Mouse (Mus musculus) brain, embryonic 18.5 days (tissue): ENCODE measurements at regions not wholly inside any gene's neighbourhood (a gene's known extent, or its start where the extent isn't known, plus 50 kb on each side); places are given as distances from the start of the nearest gene placed in this dataset.
A peak's percentile ranks its signal among the peaks of the same experiment; 100 is the strongest.

Source experiments
- DNase-seq: peaks from one replicate; pipeline ENCODE4 v3.0.0-alpha.2; 2012; ENCODE audit warnings: low read depth, low spot score

DNA sequence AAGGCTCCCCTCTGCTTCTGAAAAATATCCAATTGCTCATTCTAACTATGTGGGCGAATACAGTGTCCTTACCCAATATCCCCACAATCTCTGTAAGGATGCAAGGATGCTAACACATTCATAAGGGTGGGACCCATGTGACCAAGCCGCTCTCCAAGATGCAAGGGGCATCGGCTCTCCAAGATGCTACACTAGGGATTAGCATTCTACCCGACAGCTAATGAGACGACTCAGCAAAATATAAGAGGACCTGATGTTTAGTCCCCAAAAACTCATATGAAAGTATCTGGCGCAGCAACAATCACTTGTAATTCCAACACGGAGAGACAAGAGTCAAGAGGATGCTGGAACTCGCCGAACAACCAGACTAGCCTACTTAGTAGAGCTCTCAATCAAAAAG, 299.6 kb upstream of the Jmjd1c start:
- no peak for DNase-seq

- no peak for DNase-seq
These were observed 293.2 kb upstream of the Jmjd1c start for GRCm38 (mm10) chr10:66802691-66803090.

GRCm38 (mm10) chr10:66807261-66807968, 288.5 kb upstream of the Jmjd1c start:
- peak; percentile 40 for DNase-seq

GRCm38 (mm10) chr10:66812515-66813260, 283.2 kb upstream of the Jmjd1c start:
- no peak for DNase-seq

DNA sequence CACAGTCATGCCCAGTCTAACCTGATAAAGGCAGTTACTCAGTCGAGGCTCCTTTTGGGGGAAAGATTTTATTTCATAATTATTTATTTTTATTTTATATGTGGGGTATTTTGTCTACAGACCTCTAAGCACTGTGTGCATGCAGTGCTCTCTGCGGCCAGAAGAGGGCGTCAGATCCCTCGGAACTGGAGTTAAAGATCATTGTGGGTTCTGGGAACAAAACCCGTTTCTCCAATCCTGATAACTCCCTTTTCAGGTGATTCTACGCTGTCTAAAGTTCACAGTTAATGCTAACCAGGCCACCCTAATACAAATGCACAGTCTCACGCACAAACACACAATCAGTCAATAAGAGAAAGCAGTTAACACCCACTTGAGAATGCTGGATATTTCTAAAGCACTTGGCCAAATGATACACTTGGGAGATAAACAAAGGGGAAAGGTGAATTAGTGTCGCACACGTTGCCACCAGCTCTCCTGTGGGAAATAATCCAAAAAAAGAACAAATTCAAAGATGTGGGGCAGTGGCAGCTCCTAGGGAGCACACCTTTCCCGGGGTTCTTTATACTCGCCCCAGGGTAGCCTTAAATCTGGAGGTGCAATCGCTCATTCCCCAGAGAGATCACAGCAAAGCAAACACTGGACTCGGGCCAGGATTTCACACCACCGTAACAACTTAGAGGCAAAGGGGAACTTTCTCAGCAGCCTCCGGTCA, 281.9 kb upstream of the Jmjd1c start:
- no peak for DNase-seq

DNA sequence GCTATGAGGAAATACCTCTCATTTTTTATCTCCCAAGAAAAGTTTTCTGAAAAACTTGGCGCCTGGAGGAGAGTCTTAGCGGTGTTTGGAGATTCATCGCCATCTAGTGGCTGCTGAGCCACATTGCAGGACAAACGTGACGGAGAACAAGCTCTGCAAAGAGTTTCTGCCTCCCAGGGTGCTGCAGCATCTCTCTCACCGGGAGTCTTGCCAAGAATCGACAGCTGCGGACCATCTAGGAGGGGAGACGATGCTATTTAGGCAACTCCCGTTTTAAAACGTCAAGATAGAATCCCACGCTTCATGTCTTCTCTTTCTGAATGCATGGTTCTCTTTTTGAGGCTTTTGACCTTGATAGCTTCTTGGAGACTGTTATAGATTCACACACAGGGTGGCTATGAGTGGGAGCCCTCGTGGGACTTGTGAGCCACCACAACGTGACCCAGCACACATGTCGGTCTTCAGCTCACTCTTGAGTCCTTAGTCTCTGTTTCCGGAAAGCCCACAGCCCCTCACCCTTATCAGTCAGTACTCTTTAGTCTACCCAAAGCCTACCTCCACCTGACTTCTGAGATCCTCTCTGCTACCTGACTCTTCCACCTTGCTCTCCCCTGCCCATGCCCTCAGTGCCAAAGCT, 281.2 kb upstream of the Jmjd1c start:
- DNase-seq: peak; percentile 76

- no peak for DNase-seq
These were observed 280.0 kb upstream of the Jmjd1c start for GRCm38 (mm10) chr10:66815951-66816350.

GRCm38 (mm10) chr10:66816776-66817175, 279.1 kb upstream of the Jmjd1c start:
- no peak for DNase-seq

DNA sequence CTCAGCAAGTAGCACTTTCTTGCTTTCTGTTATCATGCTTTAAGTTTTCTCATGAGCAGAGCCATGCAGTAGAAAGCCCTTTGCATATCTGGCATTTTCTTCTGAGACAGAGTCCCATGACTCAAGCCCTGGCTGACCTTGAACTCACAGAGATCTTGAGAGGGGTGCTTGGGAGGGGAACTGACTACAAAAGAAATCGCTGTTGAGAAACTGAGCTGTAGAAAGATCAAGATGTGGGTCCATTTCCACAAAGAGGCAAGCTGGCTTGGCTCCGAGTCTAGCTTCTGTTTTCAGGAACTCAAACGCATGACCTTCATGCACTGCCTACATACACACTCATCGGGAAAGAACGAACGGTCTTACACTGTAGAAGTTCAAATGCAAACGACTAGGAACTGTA, 278.0 kb upstream of the Jmjd1c start:
- no peak for DNase-seq

DNA sequence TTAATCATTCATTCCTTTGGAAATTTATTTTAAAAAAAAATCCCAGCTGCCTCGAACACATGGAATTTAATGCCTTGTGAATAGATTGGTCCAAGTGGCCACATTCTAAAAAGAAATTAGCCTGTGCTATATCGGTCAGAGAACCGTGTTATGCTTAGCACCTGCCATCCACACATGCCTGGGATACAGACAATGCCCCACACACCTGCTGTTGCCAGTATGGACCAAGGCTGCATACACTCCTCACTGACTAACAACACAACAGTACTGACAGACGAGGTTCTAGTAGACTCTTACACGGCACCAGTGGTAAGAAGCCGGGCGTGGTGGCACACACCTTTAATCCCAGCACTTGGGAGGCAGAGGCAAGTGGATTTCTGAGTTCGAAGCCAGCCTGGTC, 276.4 kb upstream of the Jmjd1c start:
- no peak for DNase-seq

GRCm38 (mm10) chr10:66825737-66826136, 270.2 kb upstream of the Jmjd1c start:
- DNase-seq: no peak

DNA sequence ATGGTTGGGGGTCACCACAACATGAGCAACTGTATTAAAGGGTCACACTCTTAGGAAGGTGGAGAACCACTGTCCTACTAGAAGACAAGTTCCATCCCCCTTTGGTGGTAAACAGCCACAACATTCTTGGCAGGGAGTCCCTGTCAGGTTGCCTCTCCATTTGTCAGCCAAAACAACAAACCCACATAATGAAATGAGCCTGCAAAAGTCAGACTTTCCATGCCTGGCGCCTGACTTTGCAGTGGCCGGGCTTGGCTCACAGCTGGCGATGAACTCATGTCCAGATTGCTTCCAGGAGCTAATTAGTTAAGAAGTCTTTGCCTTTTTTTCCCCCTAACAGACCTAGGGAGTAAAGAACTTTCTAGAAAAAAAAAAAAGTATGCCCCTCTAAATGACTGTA, 269.6 kb upstream of the Jmjd1c start:
- no peak for DNase-seq

- no peak for DNase-seq
These were observed 261.0 kb upstream of the Jmjd1c start for GRCm38 (mm10) chr10:66834974-66835373.

DNA sequence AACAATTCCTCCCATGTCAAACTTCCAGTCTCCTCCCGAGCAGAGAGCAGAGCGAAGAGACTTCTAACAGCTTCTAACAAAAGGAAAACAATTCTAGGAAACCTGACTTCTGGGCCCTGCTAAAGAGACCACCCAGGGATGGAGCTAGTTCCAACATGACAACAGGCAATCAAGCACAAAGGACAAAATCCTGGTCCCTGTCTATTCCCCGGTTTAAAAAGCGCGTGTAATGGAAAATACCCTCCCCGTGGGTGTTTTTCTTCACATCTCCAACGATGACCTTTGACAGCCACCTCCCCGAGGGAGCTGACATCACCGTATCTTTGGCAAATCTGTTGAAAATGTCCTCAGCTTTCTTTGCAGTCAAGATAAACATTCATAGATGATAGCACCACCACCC, 256.9 kb upstream of the Jmjd1c start:
- no peak for DNase-seq

- no peak for DNase-seq
These were observed 252.7 kb upstream of the Jmjd1c start for GRCm38 (mm10) chr10:66843258-66843657.

GRCm38 (mm10) chr10:66848778-66849177, 247.1 kb upstream of the Jmjd1c start:
- DNase-seq: no peak

- no peak for DNase-seq
These were observed 246.2 kb upstream of the Jmjd1c start for GRCm38 (mm10) chr10:66849681-66850080.

- no peak for DNase-seq
These were observed 244.9 kb upstream of the Jmjd1c start for GRCm38 (mm10) chr10:66850972-66851478.

- no peak for DNase-seq
These were observed 244.1 kb upstream of the Jmjd1c start for GRCm38 (mm10) chr10:66851841-66852240.

DNA sequence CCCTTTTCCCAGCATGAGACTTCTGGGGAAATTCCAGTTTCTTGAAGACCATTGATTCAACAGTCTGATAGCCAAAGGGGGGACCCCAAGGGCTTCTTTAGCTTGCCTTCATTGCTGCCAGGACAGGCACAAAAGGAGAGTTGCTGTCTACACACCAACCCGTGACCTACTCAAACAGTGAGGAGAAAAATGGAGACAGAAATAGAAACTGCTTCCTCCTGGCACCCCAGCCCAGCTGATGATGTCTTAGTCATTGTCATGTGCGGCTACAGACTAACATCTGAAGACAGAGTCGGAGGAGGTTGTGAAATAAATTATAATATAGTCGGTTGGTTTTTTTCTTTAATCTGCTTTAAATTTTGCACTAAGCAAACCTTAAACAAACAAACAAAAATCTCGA, 243.2 kb upstream of the Jmjd1c start:
- no peak for DNase-seq

GRCm38 (mm10) chr10:66853258-66853657, 242.7 kb upstream of the Jmjd1c start:
- DNase-seq: peak; percentile 60

GRCm38 (mm10) chr10:66854895-66855294, 241.0 kb upstream of the Jmjd1c start:
- DNase-seq: no peak
